Comparison of ENCODE assay signal across 8 mouse cellular contexts in genomic region chr12:70999423-70999903, GRCm38 (mm10). TPM values are rescaled to one million over a fixed set of nuclear protein-coding genes. Genes with fewer than 3 reads are reported as not detected.
DNase-seq lines count a peak whose midpoint lies in the region; ATAC-seq and TF ChIP-seq lines count a peak whose summit lies in the region.

No protein-coding gene starts in this region.

- WGBS in liver, embryonic 14.5 days (ENCODE audit: insufficient replicate concordance), result 16% methylated on average over 5 of the region's 5 CpGs
- 21% methylated on average over 5 of the region's 5 CpGs for WGBS in stomach, embryonic 14.5 days

- no peaks in the 10 kb centered on the region; a peak in 2 of 4 replicates for H3K4me1 ChIP-seq in liver, embryonic 14.5 days (replicated peaks; ENCODE audit: control insufficient read depth in 2 of 2, insufficient read depth in 2 of 2, low read length in 1 of 2)
- H3K4me1 ChIP-seq in stomach, embryonic 14.5 days (ENCODE audit: control insufficient read depth, insufficient read depth, low read length), result peaks cover 9% of the 10 kb centered on the region

- H3K4me2 ChIP-seq in liver, embryonic 14.5 days (ENCODE audit: low read depth), result no peak overlapping the region
- peak overlapping the region; percentile 12; the same call in 1 of the 2 replicates for H3K4me2 ChIP-seq in stomach, embryonic 14.5 days (replicated peaks; ENCODE audit: low read depth, low read length)

- no peak for TF ChIP-seq CTCF in left cerebral cortex, adult 2 months (IDR thresholded peaks at IDR 0.05)
- TF ChIP-seq CTCF in liver, embryonic 14.5 days (IDR thresholded peaks at IDR 0.05; ENCODE audit: low read depth), result no peak

- H3K27me3 ChIP-seq in liver, embryonic 14.5 days (ENCODE audit: control insufficient read depth, insufficient read depth, low read length), result no peaks in the 10 kb centered on the region
- no peaks in the 10 kb centered on the region for H3K27me3 ChIP-seq in stomach, embryonic 14.5 days (ENCODE audit: control insufficient read depth, insufficient read depth, low read length)

- intact Hi-C loops in left cerebral cortex, adult 2 months (cut with DNase I), result no loop called here

- H3K9me3 ChIP-seq in liver, embryonic 14.5 days (ENCODE audit: control insufficient read depth, low read length), result no peaks in the 10 kb centered on the region
- H3K9me3 ChIP-seq in stomach, embryonic 14.5 days (ENCODE audit: control insufficient read depth, low read depth, low read length), result no peaks in the 10 kb centered on the region

- no peak for DNase-seq in left cerebral cortex, adult 2 months (ENCODE audit: extremely low spot score in 1 of 2, low spot score in 2 of 2)
- no peak for DNase-seq in left cerebral cortex, adult 11 months (ENCODE audit: low spot score)
- peak; percentile 61 for DNase-seq in adrenal gland, postnatal 14 days
- peak; percentile 46 for DNase-seq in heart, postnatal 4 days
- DNase-seq in liver, embryonic 14.5 days (ENCODE audit: low read depth in 3 of 3, low spot score in 3 of 3), result peak in 1 of 3 experiments; percentile 23
- no peak for DNase-seq in urinary bladder, adult 18-20 months (ENCODE audit: low spot score in 2 of 2)
- DNase-seq in embryo, embryonic 10.5 days (ENCODE audit: low spot score), result no peak

- ATAC-seq in liver, embryonic 14.5 days (ENCODE audit: insufficient read depth), result peak; percentile 49; the same call in 1 of the 2 replicates
- ATAC-seq in stomach, embryonic 14.5 days (ENCODE audit: insufficient number of reproducible peaks, insufficient read depth, low FRiP score, low read depth), result no peak

- 0 out of 2 replicates have a peak overlapping the region, but pooled peaks have one; percentile 25 for H3K27ac ChIP-seq in left cerebral cortex, adult 2 months
- H3K27ac ChIP-seq in liver, embryonic 14.5 days, result no peak overlapping the region
- peak overlapping the region; percentile 80; the same call in 1 of the 2 replicates for H3K27ac ChIP-seq in stomach, embryonic 14.5 days (ENCODE audit: low read length)

- peaks cover 26% of the 10 kb centered on the region for H3K36me3 ChIP-seq in liver, embryonic 14.5 days (replicated peaks; ENCODE audit: control insufficient read depth, insufficient read depth, low read depth)
- peaks cover 26% of the 10 kb centered on the region for H3K36me3 ChIP-seq in stomach, embryonic 14.5 days (ENCODE audit: control insufficient read depth, insufficient read depth, low read length)

- H3K9ac ChIP-seq in liver, embryonic 14.5 days (replicated peaks), result no peak overlapping the region
- no peak overlapping the region for H3K9ac ChIP-seq in stomach, embryonic 14.5 days (replicated peaks; ENCODE audit: low read depth, low read length)

- H3K4me3 ChIP-seq in left cerebral cortex, adult 2 months, result no peak overlapping the region
- H3K4me3 ChIP-seq in liver, embryonic 14.5 days (ENCODE audit: insufficient read depth in 1 of 2, low read depth in 2 of 2, low read length in 2 of 2), result no peak overlapping the region
- no peak overlapping the region for H3K4me3 ChIP-seq in stomach, embryonic 14.5 days (ENCODE audit: low read depth, low read length)

- TF ChIP-seq EP300 in liver, embryonic 14.5 days (IDR thresholded peaks at IDR 0.05; ENCODE audit: low read depth), result no peak

RNA-seq across cellular contexts. Expression of gene Arid4a, which starts 16.3 kb away (rescaled TPM):
- total RNA-seq in left cerebral cortex, adult 2 months (2021), result 10 to 100 TPM; 35.2 to 36.4 TPM
- 24.8 and 27.5 TPM in 2 replicates for total RNA-seq in adrenal gland, postnatal 14 days (2021)
- 10 to 100 TPM; 13.0 to 13.4 TPM for total RNA-seq in heart, postnatal 4 days (2021)
- polyA plus RNA-seq in liver, embryonic 14.5 days (2012; rRNA removed), result 2.3 and 4.6 TPM in 2 replicates
- polyA plus RNA-seq in liver, embryonic 14.5 days (2014; fragmentation: Nextera tagmentation; extraction: Ambion mirVana), result 17.7 and 19.7 TPM in 2 replicates
- 40.7 and 43.4 TPM in 2 replicates for polyA plus RNA-seq in stomach, embryonic 14.5 days (2014; fragmentation: Nextera tagmentation; extraction: Ambion mirVana)

RNA-seq across cellular contexts. Expression of gene Psma3, which starts 25.0 kb away (rescaled TPM):
- 100 to 1,000 TPM; 170 to 185 TPM for total RNA-seq in left cerebral cortex, adult 2 months (2021)
- 336 and 360 TPM in 2 replicates for total RNA-seq in adrenal gland, postnatal 14 days (2021)
- total RNA-seq in heart, postnatal 4 days (2021), result 100 to 1,000 TPM; 257 to 261 TPM
- 72.1 and 138 TPM in 2 replicates for polyA plus RNA-seq in liver, embryonic 14.5 days (2012; rRNA removed)
- 370 and 401 TPM in 2 replicates for polyA plus RNA-seq in liver, embryonic 14.5 days (2014; fragmentation: Nextera tagmentation; extraction: Ambion mirVana)
- polyA plus RNA-seq in stomach, embryonic 14.5 days (2014; fragmentation: Nextera tagmentation; extraction: Ambion mirVana), result 587 and 595 TPM in 2 replicates

Comparison
In these comparisons a context has a peak if more than half of its experiments do, and no peak if none do; other contexts are left out.
1. DNase-seq: peak in adrenal gland, postnatal 14 days (single experiment) and heart, postnatal 4 days (single experiment); none in left cerebral cortex, adult 2 months (0 of 2), left cerebral cortex, adult 11 months (single experiment), urinary bladder, adult 18-20 months (0 of 2) and embryo, embryonic 10.5 days (single experiment).